Mouse (Mus musculus) intestine, postnatal 0 days (tissue): ENCODE data around the gene Atp1a4. TPM values are rescaled to one million over a fixed set of nuclear protein-coding genes. Genes with fewer than 3 reads are reported as not detected.

Experiments used
- ATAC-seq: fragments of 200-750 bp; cut with Nextera tagmentation; 2 replicates; pipeline ENCODE4 v1.8.0; 2017; ENCODE audit warnings: mild to moderate bottlenecking, moderate TSS enrichment, moderate library complexity
- H3K27ac ChIP-seq: fragments of 300-500 bp; sonication (generic); 2 replicates; pipeline ENCODE4 v1.5.1; 2014; ENCODE audit warnings: mild to moderate bottlenecking, low read depth, low read length, moderate library complexity
- H3K27me3 ChIP-seq: fragments of 300-500 bp; sonication (generic); replicated peaks from 2 replicates; pipeline ENCODE4 v1.6.1; 2014; ENCODE audit warnings: low read length, mixed read lengths; ENCODE audit not compliant: control insufficient read depth, insufficient read depth
- H3K36me3 ChIP-seq: fragments of 300-500 bp; sonication (generic); 2 replicates; pipeline ENCODE4 v1.6.1; 2014; ENCODE audit warnings: mild to moderate bottlenecking, moderate library complexity; ENCODE audit not compliant: control insufficient read depth, insufficient read depth
- H3K4me1 ChIP-seq: fragments of 300-500 bp; sonication (generic); replicated peaks from 2 replicates; pipeline ENCODE4 v1.6.1; 2014; ENCODE audit warnings: antibody characterized with exemption, low read length, mixed read lengths; ENCODE audit not compliant: control insufficient read depth, insufficient read depth
- H3K4me2 ChIP-seq: fragments of 300-500 bp; sonication (generic); replicated peaks from 2 replicates; pipeline ENCODE4 v1.6.1; 2014; ENCODE audit warnings: low read depth, mild to moderate bottlenecking, moderate library complexity
- H3K4me3 ChIP-seq: fragments of 300-500 bp; sonication (generic); 2 replicates; pipeline ENCODE4 v1.5.1; 2014; ENCODE audit warnings: low read depth, low read length
- H3K9ac ChIP-seq: fragments of 300-500 bp; sonication (generic); 2 replicates; pipeline ENCODE4 v1.6.1; 2014; ENCODE audit warnings: mild to moderate bottlenecking, low read depth, low read length
- H3K9me3 ChIP-seq: fragments of 300-500 bp; sonication (generic); 2 replicates; pipeline ENCODE4 v1.6.1; 2016; ENCODE audit warnings: mixed run types; ENCODE audit not compliant: control insufficient read depth
- CTCF ChIP-seq: sonication (generic); IDR thresholded peaks from 2 replicates; pipeline ENCODE4 v1.5.1; 2016; ENCODE audit warnings: low read depth, mild to moderate bottlenecking, control low read depth, antibody characterized with exemption, moderate library complexity
- WGBS: fragments of 180-500 bp; shearing (Covaris S2); extraction: QIAGEN DNeasy Blood & Tissue Kit; methylation state at CpG from one replicate; pipeline ENCODE4 v1.1.7; 2014; 5-methylcytosine and 5-hydroxymethylcytosine counted together
- polyA plus RNA-seq: library from polyadenylated mRNA; unstranded; fragments of >200 nt; fragmentation: Nextera tagmentation; extraction: Ambion mirVana; gene quantifications from 2 replicates; pipeline ENCODE4 v1.2.1, GENCODE M21; 2015

Atp1a4 gene
- not detected in 2 replicates for polyA plus RNA-seq

GRCm38 (mm10) chr1:172258314-172258713 is at the start of gene Atp1a4:
Gene Atp1a4 (minus strand): TSS chr1:172258414.
- Histone ChIP-seq H3K9me3 (no peaks in the 10 kb centered on the region), H3K27ac (no peak within 1 kb of the TSS), H3K36me3 (no peaks in the 10 kb centered on the region), H3K9ac (no peak within 1 kb of the TSS), H3K4me2 (no peak within 1 kb of the TSS), H3K4me1 (no peaks in the 10 kb centered on the region), H3K27me3 (no peaks in the 10 kb centered on the region), H3K4me3 (no peak within 1 kb of the TSS)
- no peak for TF ChIP-seq CTCF
- WGBS: 91% methylated on average over 6 of the region's 6 CpGs
- no peak for ATAC-seq

DNA sequence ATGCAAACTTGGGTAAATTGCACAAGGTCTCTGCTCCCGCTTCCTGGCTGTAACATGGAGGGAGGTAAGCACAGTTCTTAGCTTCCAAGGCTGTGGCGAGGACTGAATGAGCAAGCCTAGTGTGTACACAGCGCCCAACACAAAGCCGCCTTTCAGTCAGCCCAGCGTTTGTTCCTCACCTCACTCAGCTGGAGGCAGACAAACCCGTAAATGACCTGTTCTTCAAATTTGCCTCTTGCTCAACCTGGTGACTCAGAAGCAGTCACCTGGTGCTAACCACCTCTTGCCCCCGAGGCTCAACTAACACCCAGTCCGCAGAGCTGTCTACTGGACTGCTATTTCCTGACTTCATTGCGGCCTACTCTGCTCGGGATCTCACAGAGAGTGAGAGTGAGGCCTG is 49.7 kb upstream of the Atp1a4 start:
- 0 out of 2 replicates have a peak, but pooled peaks cover 6% of the 10 kb centered on the region for H3K4me1 ChIP-seq
- no peak overlapping the region for H3K27ac ChIP-seq
- TF ChIP-seq CTCF: no peak
- no peak overlapping the region for H3K4me3 ChIP-seq
- no peak overlapping the region for H3K4me2 ChIP-seq
- H3K9me3 ChIP-seq: no peaks in the 10 kb centered on the region
- H3K27me3 ChIP-seq: no peaks in the 10 kb centered on the region
- WGBS: 46% methylated on average over 10 of the region's 10 CpGs
- H3K36me3 ChIP-seq: no peaks in the 10 kb centered on the region
- no peak overlapping the region for H3K9ac ChIP-seq
- peak; percentile 11; the same call in 1 of the 2 replicates for ATAC-seq

DNA sequence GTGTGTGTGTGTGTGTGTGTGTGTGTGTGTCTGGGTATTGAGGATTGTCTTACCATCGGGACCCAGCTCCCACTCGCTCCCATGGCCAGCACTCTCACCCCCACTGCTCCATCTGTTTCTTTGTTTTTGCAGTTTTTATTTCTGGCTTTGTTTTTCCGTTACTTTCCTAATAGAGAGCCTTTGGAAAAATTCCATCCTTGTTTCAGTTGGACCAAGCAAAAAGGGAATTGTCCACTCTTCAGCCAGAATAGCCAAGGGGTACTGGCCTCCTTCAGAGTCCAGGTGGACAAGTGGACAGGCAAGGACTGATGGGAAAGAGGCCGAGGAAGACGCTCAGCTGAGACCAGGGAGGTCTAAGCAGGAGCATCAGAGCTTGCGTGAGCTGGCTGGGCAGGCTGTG is 48.7 kb upstream of the Atp1a4 start:
- no peak for ATAC-seq
- no peak overlapping the region for H3K9ac ChIP-seq

DNA sequence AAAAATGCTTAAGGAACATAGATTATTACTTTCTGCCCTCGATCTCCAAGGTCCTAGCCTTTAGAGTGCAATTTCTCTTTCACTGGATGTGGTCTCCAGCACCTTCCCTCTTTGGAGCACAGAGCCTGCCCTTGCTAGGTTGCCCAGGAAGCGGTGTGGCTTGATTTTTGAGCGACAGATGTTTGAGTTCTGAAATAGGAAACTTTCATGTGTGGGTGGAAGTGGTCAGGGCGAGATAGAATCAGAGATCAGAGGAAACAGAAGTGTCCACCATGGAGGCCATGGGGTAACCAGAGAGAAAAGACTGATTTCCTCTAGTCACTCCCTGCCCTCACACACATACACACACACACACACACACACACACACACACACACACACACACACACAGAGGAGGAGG is 48.0 kb upstream of the Atp1a4 start:
- ATAC-seq: no peak
- WGBS: 78% methylated on average over 4 of the region's 4 CpGs
- Histone ChIP-seq H3K27me3 (no peaks in the 10 kb centered on the region), H3K4me1 (0 out of 2 replicates have a peak, but pooled peaks cover 6% of the 10 kb centered on the region), H3K36me3 (no peaks in the 10 kb centered on the region), H3K9me3 (no peaks in the 10 kb centered on the region), H3K4me3 (no peak overlapping the region), H3K27ac (no peak overlapping the region), H3K4me2 (no peak overlapping the region), H3K9ac (no peak overlapping the region)
- no peak for TF ChIP-seq CTCF

More for the DNA sequence above, 48.7 kb upstream of the Atp1a4 start:
- TF ChIP-seq CTCF: no peak
- Histone ChIP-seq H3K4me1 (0 out of 2 replicates have a peak, but pooled peaks cover 6% of the 10 kb centered on the region), H3K36me3 (no peaks in the 10 kb centered on the region), H3K4me2 (no peak overlapping the region), H3K9me3 (no peaks in the 10 kb centered on the region), H3K27me3 (no peaks in the 10 kb centered on the region), H3K27ac (no peak overlapping the region), H3K4me3 (no peak overlapping the region)
- WGBS: 82% methylated on average over 6 of the region's 6 CpGs

- Histone ChIP-seq H3K9ac (no peak overlapping the region), H3K4me3 (no peak overlapping the region), H3K36me3 (no peaks in the 10 kb centered on the region), H3K27me3 (no peaks in the 10 kb centered on the region), H3K4me1 (0 out of 2 replicates have a peak, but pooled peaks cover 3% of the 10 kb centered on the region), H3K9me3 (no peaks in the 10 kb centered on the region), H3K27ac (no peak overlapping the region), H3K4me2 (no peak overlapping the region)
- 86% methylated on average over 3 of the region's 3 CpGs for WGBS
- peak; percentile 54 for TF ChIP-seq CTCF
- no peak for ATAC-seq
Measured at GRCm38 (mm10) chr1:172305635-172306034, 47.4 kb upstream of the Atp1a4 start.

GRCm38 (mm10) chr1:172305153-172305552 is 46.9 kb upstream of the Atp1a4 start:
- 84% methylated on average over 2 of the region's 2 CpGs for WGBS
- no peak for ATAC-seq
- H3K4me2 ChIP-seq: no peak overlapping the region
- H3K9me3 ChIP-seq: no peaks in the 10 kb centered on the region
- H3K27ac ChIP-seq: no peak overlapping the region
- no peaks in the 10 kb centered on the region for H3K27me3 ChIP-seq
- H3K4me1 ChIP-seq: 0 out of 2 replicates have a peak, but pooled peaks cover under 1% of the 10 kb centered on the region
- no peak overlapping the region for H3K9ac ChIP-seq
- no peak for TF ChIP-seq CTCF
- H3K36me3 ChIP-seq: no peaks in the 10 kb centered on the region
- H3K4me3 ChIP-seq: no peak overlapping the region

DNA sequence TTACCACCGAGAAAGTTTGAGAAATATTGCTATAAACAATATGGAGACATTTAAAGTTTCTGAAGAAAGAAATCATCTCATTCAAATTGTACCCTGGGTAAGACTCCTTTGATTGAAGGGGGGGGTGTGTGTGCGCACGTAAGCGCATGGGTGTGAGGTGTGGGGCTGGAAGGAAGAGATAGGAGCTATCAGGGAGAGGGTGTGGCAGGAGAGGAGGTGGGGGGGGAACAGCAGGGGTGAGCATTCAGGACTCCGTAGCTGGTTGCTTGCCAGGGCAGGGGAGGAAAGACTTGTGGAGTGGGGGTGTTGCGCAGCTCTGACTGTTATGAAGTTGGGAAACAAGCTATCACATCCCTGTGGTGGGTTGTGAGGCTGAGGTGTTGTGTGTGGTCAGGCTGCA is 46.2 kb upstream of the Atp1a4 start:
- WGBS: 53% methylated on average over 6 of the region's 6 CpGs

More for the DNA sequence above, 46.2 kb upstream of the Atp1a4 start:
- Histone ChIP-seq H3K9me3 (no peaks in the 10 kb centered on the region), H3K27me3 (no peaks in the 10 kb centered on the region), H3K36me3 (no peaks in the 10 kb centered on the region), H3K9ac (no peak overlapping the region), H3K4me2 (no peak overlapping the region), H3K4me3 (no peak overlapping the region), H3K4me1 (no peaks in the 10 kb centered on the region), H3K27ac (no peak overlapping the region)
- no peak for TF ChIP-seq CTCF
- ATAC-seq: no peak
